Mouse (Mus musculus): ENCODE data around the gene 4930432K21Rik. TPM values are rescaled to one million over a fixed set of nuclear protein-coding genes. Genes with fewer than 3 reads are reported as not detected.

Gene 4930432K21Rik
- total and polyA plus RNA-seq, 3 experiments, result 0.09 TPM; not detected in 2

GRCm38 (mm10) chr8:84132225-84132624 is 15.6 kb upstream of the 4930432K21Rik start:
- H3K9ac ChIP-seq (ENCODE audit: insufficient read depth, low read depth), result no peak overlapping the region
- no peak for DNase-seq (ENCODE audit: extremely low read depth)
- TF ChIP-seq BHLHE40 (IDR thresholded peaks at IDR 0.05; ENCODE audit: low read depth, low read length) (no peak), NELFE (IDR thresholded peaks at IDR 0.05; ENCODE audit: low read depth, low read length) (no peak), MAX (IDR thresholded peaks at IDR 0.05; ENCODE audit: low read length) (no peak), HCFC1 (IDR thresholded peaks at IDR 0.05; ENCODE audit: low read depth, low read length) (no peak), USF2 (conservative IDR thresholded peaks at IDR 0.05; ENCODE audit: low read depth, low read length) (no peak), TBP (conservative IDR thresholded peaks at IDR 0.05; ENCODE audit: low read depth, low read length) (no peak), ZNF384 (IDR thresholded peaks at IDR 0.05; ENCODE audit: low read depth, low read length) (no peak), USF1 (IDR thresholded peaks at IDR 0.05; ENCODE audit: low read depth, low read length) (no peak), EP300 (IDR thresholded peaks at IDR 0.05; ENCODE audit: low read length) (no peak), JUND (conservative IDR thresholded peaks at IDR 0.05; ENCODE audit: low read depth, low read length) (no peak), TCF12 (IDR thresholded peaks at IDR 0.05; ENCODE audit: low read depth, low read length) (no peak), POLR2AphosphoS2 (IDR thresholded peaks at IDR 0.05; ENCODE audit: low read depth, low read length) (no peak), ELF1 (IDR thresholded peaks at IDR 0.05; ENCODE audit: low read depth, low read length) (no peak), RCOR1 (conservative IDR thresholded peaks at IDR 0.05; ENCODE audit: low read depth, low read length) (no peak), MYC (IDR thresholded peaks at IDR 0.05; ENCODE audit: low read depth, low read length) (no peak), NRF1 (IDR thresholded peaks at IDR 0.05; ENCODE audit: low read depth, low read length) (no peak)
- no peaks in the 10 kb centered on the region for H3K27me3 ChIP-seq (replicated peaks)
- dilution Hi-C loops (cut with MboI; ENCODE audit: extremely low pct_ligation_motif_present, extremely low pct_unique_long_range_greater_than_20kb, low sequenced_read_pairs) (no loop called here), in situ Hi-C loops (cut with MboI; ENCODE audit: low pct_ligation_motif_present, low pct_unique_long_range_greater_than_20kb, low sequenced_read_pairs) (no loop called here)
- H3K36me3 ChIP-seq (replicated peaks in 1 of 2; ENCODE audit: control insufficient read depth in 1 of 2, insufficient read depth in 1 of 2, low read length in 1 of 2), result peaks cover 50 to 83% of the 10 kb centered on the region in 2 experiments
- H3K27ac ChIP-seq (ENCODE audit: insufficient read depth, low read depth), result no peak overlapping the region
- H3K9me3 ChIP-seq (replicated peaks; ENCODE audit: low read length), result no peaks in the 10 kb centered on the region
- H3K4me1 ChIP-seq (ENCODE audit: control insufficient read depth in 1 of 2, insufficient read depth in 2 of 2), result peaks cover 10 to 29% of the 10 kb centered on the region in 2 experiments
- no peak overlapping the region for H3K4me3 ChIP-seq (replicated peaks in 1 of 3; ENCODE audit: low read depth in 2 of 3, low read length in 2 of 3, poor library complexity in 1 of 3)
- no peaks in the 10 kb centered on the region for H3K79me2 ChIP-seq (replicated peaks; ENCODE audit: control insufficient read depth, extremely low read depth, insufficient read depth, poor library complexity, severe bottlenecking)
- no peak overlapping the region for H3K4me2 ChIP-seq (ENCODE audit: insufficient read depth, low read depth, poor library complexity, severe bottlenecking)

DNA sequence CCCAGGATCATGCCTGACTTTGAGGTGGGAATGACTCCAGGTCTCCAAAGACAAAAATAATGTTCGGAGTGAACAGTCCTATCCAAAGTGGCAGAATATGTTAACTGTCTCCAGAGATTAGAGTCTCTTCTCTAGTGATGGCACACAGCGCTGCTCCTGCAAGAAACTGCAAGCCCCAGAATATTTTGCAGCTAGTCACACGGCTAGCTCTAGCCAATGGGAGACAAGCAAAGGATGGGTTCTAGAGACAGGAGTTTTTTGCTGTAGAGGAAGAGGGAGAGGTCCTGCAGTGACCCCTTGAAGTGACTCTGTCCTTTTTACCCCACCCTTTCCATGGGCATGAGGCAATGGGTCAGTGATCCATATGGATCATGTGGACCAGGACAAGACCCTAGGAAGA is 10.0 kb upstream of the 4930432K21Rik start:
- Histone ChIP-seq H3K9me3 (replicated peaks; ENCODE audit: low read length) (no peaks in the 10 kb centered on the region), H3K4me2 (ENCODE audit: insufficient read depth, low read depth, poor library complexity, severe bottlenecking) (no peak overlapping the region), H3K4me3 (replicated peaks in 1 of 3; ENCODE audit: low read depth in 2 of 3, low read length in 2 of 3, poor library complexity in 1 of 3) (no peak overlapping the region), H3K27ac (ENCODE audit: insufficient read depth, low read depth) (no peak overlapping the region), H3K79me2 (replicated peaks; ENCODE audit: control insufficient read depth, extremely low read depth, insufficient read depth, poor library complexity, severe bottlenecking) (no peaks in the 10 kb centered on the region), H3K36me3 (replicated peaks in 1 of 2; ENCODE audit: control insufficient read depth in 1 of 2, insufficient read depth in 1 of 2, low read length in 1 of 2) (peaks cover 90 to 98% of the 10 kb centered on the region in 2 experiments), H3K4me1 (ENCODE audit: control insufficient read depth in 1 of 2, insufficient read depth in 2 of 2) (peaks cover 0 to 2% of the 10 kb centered on the region in 2 experiments; a peak in 1 of 4 replicates), H3K9ac (ENCODE audit: insufficient read depth, low read depth) (no peak overlapping the region), H3K27me3 (replicated peaks) (no peaks in the 10 kb centered on the region)
- in situ Hi-C loops (cut with MboI; ENCODE audit: low pct_ligation_motif_present, low pct_unique_long_range_greater_than_20kb, low sequenced_read_pairs), result no loop called here
- DNase-seq (ENCODE audit: extremely low read depth), result no peak
- dilution Hi-C loops (cut with MboI; ENCODE audit: extremely low pct_ligation_motif_present, extremely low pct_unique_long_range_greater_than_20kb, low sequenced_read_pairs), result no loop called here
- TF ChIP-seq MEF2A (IDR thresholded peaks at IDR 0.05; ENCODE audit: borderline replicate concordance, low read depth, low read length) (no peak), NELFE (IDR thresholded peaks at IDR 0.05; ENCODE audit: low read depth, low read length) (no peak), GABPA (IDR thresholded peaks at IDR 0.05; ENCODE audit: insufficient replicate concordance, low read depth, low read length) (no peak), ZMIZ1 (IDR thresholded peaks at IDR 0.05; ENCODE audit: low read depth, low read length) (no peak), POLR2A (IDR thresholded peaks at IDR 0.05; ENCODE audit: low read depth, low read length) (no peak), SMC3 (IDR thresholded peaks at IDR 0.05; ENCODE audit: low read depth, low read length) (no peak), ZKSCAN1 (IDR thresholded peaks at IDR 0.05; ENCODE audit: borderline replicate concordance, low read depth, low read length) (no peak), CHD2 (IDR thresholded peaks at IDR 0.05; ENCODE audit: low read length) (no peak), ETS1 (conservative IDR thresholded peaks at IDR 0.05; ENCODE audit: low read depth, low read length) (no peak), ELF1 (IDR thresholded peaks at IDR 0.05; ENCODE audit: low read depth, low read length) (no peak), MAX (IDR thresholded peaks at IDR 0.05; ENCODE audit: low read length) (no peak), JUN (IDR thresholded peaks at IDR 0.05; ENCODE audit: insufficient read depth, low read depth, low read length) (no peak)
